Mouse (Mus musculus) lung, postnatal 36 days (tissue): ENCODE data around the gene Slc44a1.

Experiments
- DNase-seq: peaks from one replicate; pipeline ENCODE4 v3.0.0; 2022; ENCODE audit warnings: mixed read lengths

Slc44a1 gene

DNA sequence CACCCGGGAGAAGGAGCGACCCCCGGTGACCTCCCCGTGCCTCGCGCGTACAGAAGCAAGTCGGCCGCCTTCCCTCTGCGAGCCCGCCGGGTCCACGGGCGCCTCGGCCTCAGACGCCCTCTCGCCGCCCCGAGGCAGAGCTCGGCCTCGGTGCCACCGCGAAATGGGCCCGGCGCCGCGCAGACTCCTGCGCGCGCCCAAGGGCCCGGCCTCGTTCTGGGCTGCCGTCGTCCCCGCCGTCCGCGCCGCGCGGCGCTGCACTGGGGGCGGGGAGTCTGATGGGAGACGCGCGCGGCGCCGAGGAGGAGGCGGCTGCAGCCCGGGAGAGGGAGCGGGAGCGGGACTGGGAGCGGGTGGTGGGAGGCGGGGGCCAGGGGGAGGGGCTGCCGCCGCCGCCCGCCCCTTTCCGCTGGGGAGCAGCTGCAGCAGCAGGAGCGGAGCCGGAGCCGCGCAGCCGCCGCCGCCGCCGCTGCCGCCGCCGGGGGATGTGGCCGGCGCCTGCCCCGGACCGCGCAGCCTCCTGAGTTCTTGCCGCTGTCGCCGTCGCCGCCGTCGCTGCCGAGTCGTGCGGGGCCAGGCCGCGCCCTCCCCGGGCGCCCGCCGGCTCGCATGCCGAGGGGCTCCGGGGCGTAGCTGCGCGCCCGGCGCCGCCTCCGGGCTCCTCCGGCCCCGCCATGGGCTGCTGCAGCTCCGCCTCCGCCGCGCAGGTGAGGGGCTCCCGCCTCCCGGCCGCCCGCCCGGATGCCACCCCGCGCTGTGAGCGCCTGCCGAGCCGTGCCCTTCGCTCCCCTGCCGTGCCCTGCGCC is at the start of gene Slc44a1:
TSS of gene Slc44a1 (plus strand) at position 404 of the 806 bp plus-strand sequence.
- DNase-seq, result peak; percentile 89

DNA sequence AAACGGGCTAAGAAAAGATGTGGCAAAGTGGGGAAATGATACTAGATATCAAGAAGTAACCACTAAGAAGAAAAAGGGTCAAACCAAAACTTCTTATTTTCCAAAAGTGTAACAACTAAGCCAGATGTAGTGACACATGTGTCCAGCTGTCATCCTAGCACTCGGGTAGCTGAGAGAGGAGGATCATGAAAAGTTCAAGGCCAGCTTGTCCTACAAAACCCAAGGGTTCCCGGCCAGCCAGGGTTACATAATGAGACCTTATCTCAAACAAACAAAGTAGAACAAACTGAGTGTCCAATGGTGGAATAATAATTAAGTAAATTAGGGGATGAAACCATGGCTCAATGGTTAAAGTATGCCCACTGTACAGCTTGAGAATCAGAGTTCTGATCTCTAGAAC is 45.2 kb upstream of the Slc44a1 start:
- DNase-seq, result no peak

DNA sequence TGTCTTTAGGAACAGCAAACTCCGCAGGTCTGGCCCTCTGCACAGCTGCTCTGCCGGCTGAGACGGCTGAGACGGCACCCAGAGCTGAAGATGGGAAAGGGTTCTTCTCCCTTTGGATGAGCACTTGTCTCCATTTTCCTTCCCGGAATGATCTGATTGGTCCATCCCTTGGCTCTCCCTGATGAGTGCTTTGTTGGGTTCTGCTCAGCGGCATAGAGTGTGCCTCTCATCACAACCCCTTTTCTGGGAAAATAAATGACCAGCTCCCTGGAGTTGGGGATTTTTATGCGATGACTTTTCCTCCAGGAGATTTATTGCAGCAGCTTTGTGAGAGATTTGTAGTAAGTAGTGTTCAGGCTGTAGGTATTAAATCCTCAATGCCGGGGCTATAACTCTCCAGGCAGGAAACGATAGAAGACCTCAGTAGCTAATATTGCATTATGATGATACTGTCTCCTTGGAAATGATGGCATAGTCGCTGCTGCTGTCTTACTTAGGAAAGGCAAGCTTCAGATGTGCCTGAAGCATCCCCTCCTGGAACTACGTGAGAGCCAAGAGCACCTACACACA is 43.5 kb upstream of the Slc44a1 start:
- DNase-seq, result no peak

DNA sequence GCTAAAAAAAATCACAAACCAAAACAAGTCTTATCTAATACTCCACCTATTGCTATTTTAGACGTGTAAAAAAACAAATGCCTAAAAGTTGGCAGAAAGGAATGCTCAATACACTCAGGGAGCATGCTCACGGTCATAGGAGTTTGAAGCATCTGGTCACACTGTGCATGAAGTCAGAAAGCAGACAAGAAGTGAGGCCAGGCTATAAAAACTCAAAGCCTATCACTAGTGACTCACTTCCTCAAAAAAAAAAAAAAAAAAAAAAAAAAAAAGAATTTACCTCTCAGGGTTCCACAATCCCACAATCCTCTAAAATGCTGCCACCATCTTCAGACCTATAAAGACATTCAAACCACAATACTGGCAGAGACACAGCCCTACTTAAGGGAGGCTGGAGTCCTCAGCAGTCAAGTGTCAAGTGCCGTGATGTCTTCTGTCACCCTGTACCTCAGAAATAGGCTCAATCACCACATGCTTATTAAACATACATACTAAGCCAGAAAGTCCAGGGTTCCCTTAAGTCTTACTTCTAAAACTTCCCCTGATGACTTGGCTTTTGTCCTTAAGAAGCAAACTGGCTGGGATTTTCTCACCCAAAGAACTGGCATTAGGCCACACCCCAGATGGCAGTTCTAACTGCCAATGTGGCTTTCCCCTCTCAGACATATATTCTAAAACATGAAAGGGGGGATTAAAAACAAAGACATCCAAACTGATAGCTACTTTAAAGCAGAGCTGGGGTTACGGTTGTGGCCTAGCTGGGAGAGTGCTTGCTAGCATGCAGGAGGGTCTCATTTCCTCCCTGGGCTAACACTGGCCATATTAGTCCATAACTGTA is 42.7 kb upstream of the Slc44a1 start:
- DNase-seq, result no peak

DNA sequence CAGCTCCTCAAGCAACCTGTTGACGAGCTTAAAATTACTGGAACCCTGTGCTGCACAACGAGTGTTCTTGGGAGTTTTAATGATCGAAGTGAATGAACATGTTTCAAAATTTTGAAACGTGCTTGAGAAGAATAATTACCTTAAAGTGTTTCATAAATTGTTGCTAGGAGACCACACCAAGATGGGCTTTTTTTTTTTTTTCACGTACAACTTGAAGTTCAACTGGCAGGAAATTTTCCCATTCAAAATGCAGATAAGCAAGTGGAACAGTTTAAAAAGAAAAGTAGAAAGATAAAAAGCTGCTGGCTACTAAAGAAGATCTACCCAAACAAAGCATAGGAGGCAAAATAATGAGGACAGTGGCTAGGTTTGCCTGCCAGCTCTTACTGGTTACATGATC is 41.7 kb upstream of the Slc44a1 start:
- no peak for DNase-seq

DNA sequence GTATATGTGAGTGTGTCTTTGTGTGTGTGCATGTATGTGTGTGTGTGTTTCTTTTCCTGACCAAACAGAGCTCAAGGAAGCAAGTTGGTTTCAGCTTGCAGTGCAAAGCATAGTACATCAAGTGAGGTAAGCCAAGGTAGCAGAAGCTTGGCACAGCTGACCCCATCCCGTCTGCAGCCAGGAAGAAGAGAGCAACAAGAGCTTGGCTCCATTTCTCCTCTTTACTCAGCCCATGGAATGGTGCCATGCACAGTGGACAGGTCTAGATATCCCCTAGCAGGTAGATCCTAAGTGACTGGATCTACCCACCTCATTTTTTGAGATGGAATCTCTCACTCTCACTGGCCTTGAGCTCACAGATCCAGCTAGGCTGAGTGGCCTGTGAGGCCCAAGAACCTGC is 40.8 kb upstream of the Slc44a1 start:
- DNase-seq, result no peak

DNA sequence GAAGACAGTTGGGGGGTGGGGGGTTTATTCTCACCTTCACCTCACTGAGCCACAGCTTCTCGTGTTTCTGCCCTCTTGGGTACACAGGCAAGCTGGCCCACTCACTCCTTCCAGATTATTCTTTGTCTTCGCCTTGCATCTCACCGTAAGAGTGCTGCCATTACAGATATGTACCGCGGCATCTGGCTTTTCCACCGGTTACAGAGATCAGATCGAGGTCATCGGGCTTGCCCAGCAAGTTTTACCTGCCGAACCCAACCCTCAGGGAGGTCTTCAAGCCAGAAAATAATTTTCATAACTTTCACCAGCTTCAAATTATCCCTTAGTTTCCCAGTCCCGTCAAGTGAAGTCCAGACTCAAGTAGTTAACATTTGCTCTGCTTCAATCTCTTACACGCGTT is 36.8 kb upstream of the Slc44a1 start:
- DNase-seq, result no peak

DNA sequence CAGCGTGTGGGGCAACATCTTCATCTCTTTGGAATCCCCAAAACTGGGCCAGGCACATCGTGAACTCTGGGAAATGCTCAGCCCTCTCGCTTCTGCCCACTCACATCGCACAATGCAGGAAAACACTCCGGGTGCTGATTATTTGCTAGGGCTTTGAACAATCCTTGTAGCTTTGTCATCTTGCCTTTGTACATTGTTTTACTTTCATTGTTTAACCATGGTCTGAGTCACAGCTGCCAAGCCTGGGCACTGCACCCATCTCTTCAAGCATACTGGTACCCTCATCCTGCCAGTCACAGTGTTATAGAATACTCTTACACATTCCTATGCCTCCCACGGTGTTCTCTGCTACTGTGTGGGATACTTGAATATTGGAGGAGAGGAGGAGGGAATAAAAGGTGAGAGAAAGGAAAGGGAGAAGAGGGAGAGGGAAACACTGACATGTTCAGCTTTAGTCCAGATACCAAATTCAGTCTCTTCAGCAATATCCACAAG is 35.7 kb upstream of the Slc44a1 start:
- DNase-seq, result no peak

DNA sequence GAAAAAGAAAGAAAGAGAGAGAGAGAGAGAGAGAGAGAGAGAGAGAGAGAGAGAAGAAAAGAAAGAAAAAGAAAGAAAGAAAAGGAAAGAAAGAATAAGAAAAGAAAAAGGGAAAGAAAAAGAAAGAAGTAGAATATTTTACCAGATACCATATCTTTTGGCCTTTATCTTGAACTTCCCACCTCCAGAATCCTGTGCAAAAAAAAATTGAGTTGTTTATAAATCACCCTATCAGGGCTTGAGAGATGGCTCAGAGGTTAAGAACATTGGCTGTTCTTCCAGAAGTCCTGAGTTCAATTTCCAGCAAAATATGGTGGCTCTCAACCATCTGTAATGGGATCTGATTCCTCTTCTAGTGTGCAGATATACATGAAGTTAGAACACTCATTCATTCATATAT is 33.3 kb upstream of the Slc44a1 start:
- DNase-seq, result no peak

DNA sequence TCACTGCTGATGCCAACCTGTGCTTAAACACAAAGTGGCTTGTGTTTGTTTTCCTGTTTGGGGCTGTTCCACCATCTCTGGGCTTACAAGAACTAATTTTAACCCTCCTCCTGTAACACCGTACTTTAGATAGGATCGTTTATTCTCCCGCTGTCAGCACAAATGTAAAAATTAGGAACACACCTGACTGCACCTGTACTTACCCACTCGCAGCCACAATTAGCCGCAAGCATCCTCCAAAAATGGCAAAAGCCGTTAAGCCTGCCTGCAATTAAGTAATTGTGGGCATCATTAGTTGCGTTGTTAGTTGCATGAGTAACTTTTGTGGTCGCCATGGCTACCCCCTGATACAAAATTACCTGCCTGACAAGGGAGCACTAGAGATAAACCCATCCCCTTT is 31.4 kb upstream of the Slc44a1 start:
- DNase-seq, result no peak

DNA sequence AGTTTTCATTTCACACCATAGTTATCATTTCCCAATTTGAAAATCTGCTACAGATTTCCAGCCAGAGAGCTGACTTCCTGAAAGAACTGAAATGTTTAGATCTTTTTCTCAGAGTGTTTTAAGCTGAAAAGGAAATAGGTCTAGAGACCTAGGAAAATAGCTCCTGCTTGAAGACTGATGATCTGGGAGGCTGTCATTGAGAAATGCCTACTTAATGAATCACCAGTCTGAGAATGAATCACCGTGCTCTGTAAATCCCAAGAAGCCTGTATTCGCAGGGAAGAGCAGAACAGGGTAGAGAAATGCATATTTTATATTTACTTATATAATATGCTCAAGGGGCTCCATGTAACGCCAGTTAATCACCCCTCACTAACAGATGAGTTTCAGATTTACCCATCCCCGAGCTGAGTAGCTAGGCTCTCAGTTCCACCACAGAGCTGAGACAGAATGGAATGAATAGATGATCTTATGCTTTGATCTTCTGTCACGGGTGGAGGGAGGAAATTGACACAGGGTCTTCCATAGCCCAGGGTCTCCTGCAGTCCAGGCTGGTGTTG is 30.6 kb upstream of the Slc44a1 start:
- no peak for DNase-seq

DNA sequence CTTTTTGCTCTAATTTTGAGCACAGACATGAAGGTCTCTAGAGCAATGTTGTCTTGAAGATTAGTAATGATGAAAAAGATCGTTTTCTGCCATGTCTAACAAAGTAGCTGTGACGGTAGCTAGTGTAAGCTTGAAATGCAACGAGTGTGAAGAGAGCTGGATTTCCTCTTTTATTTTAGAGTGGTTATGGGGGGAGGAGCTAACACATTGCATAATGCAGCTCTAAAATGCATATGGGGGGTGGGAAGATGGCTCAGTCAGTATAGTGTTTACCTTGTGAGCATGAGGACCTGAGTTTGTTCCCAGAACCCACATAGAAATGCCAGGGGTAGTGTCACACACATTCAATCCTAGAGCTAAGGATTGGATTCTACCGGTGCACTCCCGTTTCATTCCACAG is 29.5 kb upstream of the Slc44a1 start:
- DNase-seq, result no peak

DNA sequence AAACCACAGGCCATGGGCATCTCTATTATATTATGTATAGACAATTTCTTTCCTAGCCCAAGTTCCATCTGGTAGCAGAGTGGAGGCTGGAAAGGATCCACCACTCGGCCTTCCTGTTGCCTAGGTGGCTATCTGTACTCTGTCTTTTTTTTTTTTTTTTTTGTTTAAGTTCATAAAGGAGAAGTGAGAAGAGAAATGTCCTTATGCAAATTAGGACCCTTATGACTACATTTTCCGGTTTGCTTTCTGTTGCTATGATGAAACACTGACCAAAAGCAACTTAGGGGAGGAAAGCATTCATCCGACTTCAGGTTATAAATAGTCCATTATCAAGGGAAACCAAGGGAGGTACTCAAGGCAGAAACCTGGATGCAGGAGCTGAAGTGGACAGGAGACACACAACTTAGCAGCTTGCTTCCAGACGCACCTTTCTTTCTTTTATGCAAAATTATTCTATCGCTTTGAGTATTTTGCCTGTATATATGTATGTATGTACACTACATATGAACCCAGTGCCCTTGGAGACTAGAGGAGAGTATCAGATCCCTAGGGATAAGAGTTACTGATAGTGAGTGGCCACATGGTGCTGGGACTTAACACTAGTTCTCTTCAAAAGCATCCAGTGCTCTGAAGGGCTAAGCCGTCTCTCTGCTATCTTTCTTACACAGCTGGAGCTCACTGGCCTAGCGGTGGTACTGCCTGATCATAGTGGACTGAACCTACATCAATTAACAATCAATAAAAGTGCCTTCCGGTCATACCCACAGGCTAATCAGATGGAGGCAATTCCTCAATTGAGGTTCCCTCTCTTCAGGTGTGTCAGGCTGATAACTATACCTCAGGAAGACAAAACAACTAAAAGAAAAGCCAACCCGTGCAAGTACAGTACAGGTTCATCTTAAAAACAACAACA is 28.0 kb upstream of the Slc44a1 start:
- DNase-seq, result peak; percentile 20

DNA sequence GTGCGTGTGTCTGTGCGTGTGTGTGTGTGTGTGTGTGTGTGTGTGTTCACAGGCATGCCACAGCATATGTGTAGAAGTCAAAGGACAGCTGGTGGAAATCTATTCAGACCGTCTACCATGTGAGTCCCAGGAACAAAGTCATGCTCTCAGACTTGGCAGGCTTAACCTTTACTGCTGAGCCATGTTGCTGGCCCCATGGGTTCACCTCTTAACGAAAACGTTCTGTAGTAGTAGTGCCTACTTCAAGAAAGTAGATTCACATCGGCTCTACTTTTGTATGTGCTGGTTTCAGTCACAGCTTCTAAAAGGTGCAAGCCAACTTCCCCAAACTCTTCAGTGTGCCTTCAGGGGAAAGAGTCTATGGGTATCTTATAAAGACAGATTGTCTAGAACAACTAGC is 27.2 kb upstream of the Slc44a1 start:
- no peak for DNase-seq

DNA sequence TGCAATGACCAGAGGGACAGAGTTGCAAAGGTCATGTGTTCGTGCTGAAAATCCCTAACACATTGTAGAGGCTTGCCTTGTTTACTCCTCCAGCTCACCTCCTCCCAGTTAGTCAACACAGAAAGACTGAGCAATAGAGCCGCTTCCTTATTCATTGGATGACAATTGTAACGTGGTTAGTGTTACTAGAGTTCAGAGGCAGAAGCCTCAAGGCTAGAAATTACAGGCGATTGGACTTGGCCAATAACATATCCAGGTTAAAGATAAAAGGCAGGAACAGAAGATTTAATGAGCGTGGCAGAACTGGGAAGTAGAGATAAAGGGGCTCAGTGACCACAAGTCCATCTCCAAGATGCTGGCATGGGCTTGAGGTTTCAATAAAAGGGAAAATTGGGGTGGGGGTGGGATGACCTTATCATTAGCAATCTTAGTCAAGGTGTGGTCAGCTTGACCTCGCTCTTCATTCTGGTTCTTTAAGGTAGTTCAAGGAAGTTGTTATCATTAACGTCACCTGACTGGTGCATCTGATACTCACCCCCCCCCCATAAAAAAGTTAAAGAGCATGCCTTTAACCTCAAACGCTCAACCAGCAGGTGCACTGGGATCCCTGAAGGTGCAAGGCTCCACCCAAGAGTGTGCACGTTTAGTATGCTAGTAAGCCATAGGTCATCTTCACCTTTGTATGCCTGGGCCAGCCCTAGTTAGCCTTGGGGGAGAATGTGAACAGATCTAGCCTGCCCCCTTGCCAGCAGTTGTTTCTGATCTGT is 26.0 kb upstream of the Slc44a1 start:
- DNase-seq, result no peak

DNA sequence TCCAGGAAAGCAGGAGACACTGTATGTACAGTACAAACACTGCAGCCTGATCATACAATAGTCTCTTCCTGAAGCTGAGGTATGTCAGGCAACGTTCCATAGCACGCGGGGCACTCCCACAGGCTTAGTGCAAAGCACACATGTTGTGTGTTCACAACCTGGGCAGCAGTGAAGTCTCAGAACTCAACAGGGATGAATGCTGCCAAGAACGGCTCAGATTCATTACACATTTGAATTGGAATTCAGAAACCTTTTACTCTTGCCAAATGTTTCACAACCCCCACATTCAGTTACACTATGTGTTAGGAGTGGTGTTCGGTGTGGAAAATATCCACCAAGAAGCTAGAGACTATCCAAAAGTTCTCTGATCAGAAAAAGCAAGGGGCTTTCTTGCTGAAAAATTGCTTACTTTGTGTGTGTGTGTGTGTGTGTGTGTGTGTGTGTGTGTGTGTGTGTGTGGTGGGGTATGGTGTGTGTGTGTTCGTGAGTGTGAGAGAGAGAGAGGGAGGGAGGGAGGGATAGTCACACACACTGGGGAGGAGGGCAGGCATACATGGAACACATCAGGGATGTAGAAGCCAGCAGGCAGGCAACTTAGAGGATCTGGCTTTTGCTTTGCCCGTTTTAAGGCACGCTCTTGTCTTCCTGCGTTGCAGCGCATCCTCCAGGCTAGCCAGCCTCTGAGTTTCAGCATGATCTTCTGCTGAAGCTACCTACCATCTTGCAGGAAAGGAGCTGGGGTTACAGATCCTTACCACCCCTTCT is 24.2 kb upstream of the Slc44a1 start:
- peak; percentile 81 for DNase-seq

DNA sequence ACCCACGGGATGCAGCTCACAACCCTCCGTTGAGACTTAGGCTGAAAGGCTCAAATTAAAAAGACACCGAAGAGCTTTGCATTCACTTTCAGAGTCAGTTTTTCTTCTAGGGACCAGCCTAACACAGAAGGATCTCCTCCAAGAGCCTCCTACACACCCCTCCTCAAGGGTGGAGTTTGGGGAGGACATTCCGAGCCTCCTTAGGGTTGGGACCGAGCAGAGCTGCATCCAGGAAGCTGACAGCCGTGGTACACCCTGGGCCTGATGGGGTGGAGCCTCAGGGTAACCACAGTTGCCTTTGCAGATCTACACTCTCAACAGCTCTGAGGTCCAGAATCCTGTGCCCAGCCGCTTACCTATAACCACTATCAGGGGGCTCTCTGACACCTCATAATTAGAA is 23.3 kb upstream of the Slc44a1 start:
- no peak for DNase-seq

DNA sequence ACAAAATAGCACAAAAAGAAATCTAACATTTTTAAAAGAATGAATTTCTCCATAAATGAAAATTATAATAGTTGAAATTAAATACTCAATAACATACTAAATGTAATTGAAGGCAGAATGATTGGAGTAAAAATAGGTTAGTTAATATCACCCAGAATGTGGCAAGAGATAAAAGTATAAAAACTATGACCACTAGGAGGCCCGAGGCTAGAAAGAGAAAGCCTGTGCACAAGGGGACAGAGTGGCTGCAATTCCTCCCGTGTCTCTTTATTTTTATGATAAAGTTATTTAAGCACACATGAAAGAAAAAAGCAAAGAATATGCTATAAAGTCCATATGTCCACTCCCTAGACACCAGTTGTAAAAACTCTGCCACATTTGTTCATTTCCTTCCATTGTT is 17.4 kb upstream of the Slc44a1 start:
- no peak for DNase-seq

DNA sequence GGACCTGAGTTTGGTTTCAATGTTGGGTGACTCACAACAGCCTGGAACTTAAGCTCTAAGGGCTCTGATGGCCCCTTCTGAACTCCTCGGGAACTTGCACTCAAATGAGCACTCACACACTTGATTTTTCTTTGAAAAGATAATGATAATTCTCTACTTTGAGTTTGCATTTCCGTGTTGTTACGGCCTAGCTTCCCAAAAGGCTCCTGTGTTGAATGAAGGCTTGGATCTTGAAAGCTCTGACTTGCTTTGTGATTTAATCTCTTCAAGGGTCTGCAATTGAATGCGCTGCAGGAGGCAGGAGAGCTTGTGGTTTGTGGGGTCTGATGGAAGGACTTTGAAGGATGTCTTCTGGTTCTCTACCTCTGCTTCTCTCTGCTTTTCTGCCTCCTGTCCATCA is 13.1 kb upstream of the Slc44a1 start:
- DNase-seq, result no peak

DNA sequence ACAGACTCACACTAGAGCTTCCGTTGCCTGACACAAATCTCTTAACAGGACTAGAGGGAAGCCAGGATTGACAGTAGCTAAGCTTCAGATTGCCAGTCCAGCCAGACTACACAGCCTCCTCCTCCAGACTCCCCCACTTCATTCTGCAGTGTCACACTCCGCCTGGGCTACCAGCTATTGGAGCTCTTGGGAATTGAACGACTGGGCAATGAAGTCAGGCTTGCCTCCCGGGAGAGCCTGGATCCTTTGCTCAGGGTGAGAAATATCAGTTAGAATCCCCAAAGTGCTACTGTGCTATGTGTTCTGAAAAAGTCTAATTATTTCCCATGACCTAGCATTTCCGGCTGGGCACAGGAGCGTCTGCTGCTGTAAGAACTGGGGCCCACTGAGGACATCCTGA is 9.7 kb upstream of the Slc44a1 start:
- DNase-seq, result no peak
